Mouse (Mus musculus) thymus, postnatal 36 days (tissue): ENCODE data around the gene Fam83g.
A peak's percentile ranks its signal among the peaks of the same experiment; 100 is the strongest.

Experiments
- DNase-seq, 2 experiments: peaks; one replicate each; pipeline ENCODE4 v3.0.0; 2022; ENCODE audit warnings: mixed read lengths in 2 of 2

Fam83g gene

GRCm38 (mm10) chr11:61652686-61653447 lies 31.0 kb upstream of the Fam83g start, which contains the start of gene Grap:
Grap (plus strand) TSS chr11:61653265.
- DNase-seq, result peak; percentile 71 to 78

- no peak for DNase-seq
Observed at GRCm38 (mm10) chr11:61653568-61653967, 30.3 kb upstream of the Fam83g start.

- DNase-seq, result no peak
Observed at GRCm38 (mm10) chr11:61654786-61655311, 29.0 kb upstream of the Fam83g start.

GRCm38 (mm10) chr11:61655649-61656048 lies 28.2 kb upstream of the Fam83g start:
- DNase-seq, result no peak

- DNase-seq, result no peak
Observed at GRCm38 (mm10) chr11:61656148-61656850, 27.6 kb upstream of the Fam83g start.

- no peak for DNase-seq
Observed at GRCm38 (mm10) chr11:61657432-61657831, 26.5 kb upstream of the Fam83g start.

DNA sequence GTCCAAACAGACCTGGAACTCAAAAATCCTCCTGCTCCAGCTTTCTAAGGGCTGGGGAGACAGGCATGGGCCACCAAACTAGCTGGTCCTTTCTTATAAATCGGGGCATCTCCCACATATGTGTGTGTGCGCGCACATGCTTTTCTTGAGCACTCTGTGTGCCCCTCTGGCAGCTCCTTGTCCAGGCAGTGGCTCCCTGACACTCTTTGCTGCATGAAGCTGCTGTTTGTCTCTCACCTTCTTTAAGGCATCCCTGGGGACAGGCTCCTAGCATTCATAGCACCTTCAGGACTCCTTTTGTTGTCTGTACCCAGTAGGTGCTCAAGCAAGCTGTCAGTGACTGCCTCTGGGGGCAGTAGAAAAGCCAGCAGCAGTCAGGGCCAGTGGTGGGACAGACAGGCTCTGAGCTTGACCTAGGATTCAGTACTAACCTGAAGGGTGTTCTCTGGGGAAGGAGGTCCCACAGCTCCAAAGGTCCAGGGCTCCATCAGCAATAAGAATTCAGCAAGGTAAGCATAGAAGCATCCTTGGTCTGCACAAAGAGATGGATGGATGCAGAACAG lies 25.4 kb upstream of the Fam83g start:
- no peak for DNase-seq

DNA sequence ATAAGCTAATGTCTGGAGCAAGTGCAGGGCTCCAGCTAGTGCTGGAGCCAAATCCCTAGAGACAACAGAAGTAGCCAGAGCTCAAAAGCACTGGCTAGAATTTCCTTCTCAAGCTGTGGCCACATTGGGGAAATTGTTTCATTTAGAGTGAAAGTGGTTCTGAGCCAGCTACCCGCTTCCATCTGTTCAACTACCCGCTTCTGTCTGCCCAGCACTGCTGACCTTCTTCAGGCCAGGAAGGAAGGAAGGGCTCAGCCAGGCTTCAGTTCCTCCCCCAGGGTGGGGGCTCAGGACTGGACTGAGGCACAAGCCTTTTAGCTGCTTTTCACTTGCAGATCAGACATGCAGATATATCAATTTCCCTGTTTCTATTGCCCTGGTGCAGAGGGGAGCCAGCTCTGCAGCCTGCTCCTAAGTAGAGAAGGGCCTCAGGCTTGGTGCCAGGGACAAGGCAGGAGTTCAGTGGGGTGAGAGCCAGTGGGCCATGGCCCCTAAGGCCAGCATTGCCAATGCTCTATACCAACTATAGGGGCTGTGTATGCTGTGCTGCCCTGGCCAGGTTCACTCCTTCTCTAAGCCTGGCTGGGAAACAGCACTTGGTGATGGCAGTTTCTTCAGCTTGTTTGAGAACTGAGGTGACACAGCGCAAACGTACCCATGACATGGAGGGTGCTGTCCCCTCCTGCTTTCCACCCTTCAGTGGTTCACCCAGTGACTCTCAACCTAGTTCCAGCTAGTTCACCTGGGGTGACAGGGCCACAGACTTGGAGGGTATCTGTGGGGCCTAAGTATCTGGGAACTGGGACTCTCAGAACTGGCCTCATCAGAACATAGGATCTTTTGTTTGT lies 24.7 kb upstream of the Fam83g start:
- no peak for DNase-seq

DNA sequence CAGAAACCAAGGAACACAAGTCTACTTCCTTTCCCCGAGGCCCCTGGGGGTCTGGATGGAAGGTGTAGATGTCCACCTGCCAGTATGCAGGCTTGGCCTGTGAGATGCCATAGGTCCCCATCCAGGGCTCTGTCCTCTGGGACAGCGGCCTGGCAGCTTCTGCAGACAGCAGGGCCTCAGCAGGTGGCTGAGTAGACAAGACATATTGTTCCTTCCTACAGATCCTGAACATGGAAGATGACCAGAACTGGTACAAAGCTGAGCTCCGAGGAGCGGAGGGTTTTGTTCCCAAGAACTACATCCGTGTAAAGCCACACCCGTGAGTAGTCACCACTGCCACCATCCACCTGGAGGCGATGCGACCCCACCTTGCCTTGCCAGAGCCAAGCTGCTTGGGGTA lies 23.9 kb upstream of the Fam83g start:
- no peak for DNase-seq

GRCm38 (mm10) chr11:61660806-61661392 lies 23.0 kb upstream of the Fam83g start:
- DNase-seq, result peak; percentile 45 to 70

GRCm38 (mm10) chr11:61662189-61662588 lies 21.7 kb upstream of the Fam83g start:
- DNase-seq, result no peak

DNA sequence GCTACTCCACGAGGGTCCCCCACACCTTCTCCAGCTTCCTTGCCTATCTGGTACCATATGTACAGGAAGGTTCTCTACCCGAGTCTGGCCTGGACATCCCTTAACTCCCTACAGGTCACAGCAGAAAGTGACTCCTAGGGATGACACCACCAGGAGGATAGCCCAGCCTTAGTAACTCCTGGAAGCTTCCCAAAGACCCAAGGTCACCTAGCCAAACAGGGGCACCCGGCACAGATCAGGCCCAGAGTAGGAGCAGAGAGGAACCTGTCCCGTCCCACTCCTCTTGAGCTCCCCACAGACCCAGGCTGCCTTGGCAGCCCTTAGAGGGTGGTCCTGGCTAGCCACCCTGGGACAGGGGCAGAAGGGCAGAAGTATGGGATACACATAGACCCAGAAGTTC lies 18.5 kb upstream of the Fam83g start:
- DNase-seq, result no peak

GRCm38 (mm10) chr11:61665991-61666799 lies 17.7 kb upstream of the Fam83g start:
- DNase-seq, result no peak

DNA sequence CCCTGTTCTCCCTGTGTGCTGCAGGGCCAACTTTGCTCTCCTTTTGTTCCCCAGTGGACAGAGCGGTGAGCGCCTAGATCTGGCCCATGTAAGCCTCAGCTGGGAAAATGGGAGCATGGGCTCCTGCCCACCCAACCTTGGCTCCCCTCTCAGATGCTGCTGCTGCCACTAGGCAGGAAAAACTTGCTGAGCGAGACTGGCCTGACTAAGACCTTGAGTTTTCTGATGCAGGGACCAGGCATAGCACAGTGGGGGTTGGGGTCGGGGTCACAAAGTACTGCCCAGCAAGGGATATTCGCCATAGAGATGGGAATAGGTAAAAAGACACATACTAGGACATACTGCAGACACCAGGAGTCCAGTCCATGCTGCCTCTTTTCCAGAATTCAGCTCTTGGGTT lies 16.6 kb upstream of the Fam83g start:
- DNase-seq, result no peak

GRCm38 (mm10) chr11:61667782-61668181 lies 16.1 kb upstream of the Fam83g start:
- no peak for DNase-seq

- peak; percentile 45 to 65 for DNase-seq
Observed at GRCm38 (mm10) chr11:61669492-61670490, 14.1 kb upstream of the Fam83g start.

- DNase-seq, result no peak
Observed at GRCm38 (mm10) chr11:61671781-61672383, 12.0 kb upstream of the Fam83g start.

DNA sequence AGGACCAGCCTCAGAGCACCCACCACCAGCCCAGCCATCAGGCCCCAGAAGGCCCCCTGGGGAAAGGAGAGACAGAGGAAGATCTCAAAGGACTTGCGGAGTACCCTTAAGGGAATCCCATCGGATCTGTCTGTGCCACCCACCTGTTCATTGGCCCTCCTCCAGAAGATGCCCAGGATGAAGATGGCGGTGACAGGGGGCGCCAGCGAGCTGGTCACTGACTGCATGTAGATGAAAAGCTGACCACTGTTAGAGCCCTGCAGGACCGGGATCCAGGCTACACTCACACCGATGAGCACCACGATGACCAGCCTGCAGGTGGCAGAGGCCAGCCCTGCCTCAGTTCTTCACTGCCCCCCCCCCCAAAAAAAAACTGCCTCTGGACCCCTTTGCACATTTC lies 10.2 kb upstream of the Fam83g start:
- DNase-seq, result peak in 1 of 2 experiments; percentile 29

DNA sequence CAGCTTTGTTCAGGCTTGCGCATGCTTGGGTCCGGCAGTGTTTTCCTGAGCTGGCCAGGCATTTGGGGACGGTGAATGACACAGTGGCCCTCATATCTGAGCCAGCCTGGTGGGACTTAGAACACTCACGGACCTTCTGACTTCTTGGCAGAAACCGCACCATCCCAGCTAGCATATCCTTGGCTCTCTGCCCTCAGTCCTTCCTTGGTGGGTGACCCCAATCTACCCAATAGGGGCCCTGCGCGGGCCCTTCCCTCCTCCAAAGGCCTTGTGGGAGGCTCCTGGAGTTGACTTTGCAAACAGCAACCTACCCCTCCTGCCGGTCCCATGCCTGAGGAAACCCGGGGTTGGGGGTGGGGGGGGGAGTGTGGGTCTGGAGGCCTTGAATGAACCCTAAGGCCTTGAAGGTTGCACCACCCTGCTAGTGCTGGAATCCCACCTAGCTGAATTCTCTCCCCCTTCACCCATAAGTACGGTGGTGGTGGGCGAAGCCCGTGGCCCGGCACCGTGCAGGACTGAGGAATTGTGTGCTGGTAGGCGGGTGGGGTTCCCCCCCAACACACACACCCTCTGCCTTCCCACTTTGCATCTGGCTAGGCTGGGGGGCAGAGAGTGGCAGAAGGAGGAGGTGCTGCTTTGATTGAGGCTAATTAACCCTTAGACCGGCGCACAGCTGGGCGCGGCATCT lies 9.6 kb upstream of the Fam83g start:
- no peak for DNase-seq
